Mouse (Mus musculus): Measurements from ENCODE around the gene Nrip1.
A peak's percentile ranks its signal among the peaks of the same experiment; 100 is the strongest.

Gene Nrip1

GRCm38 (mm10) chr16:76344030-76344429 lies 29.6 kb downstream of the Nrip1 start:
- DNase-seq: no peak

- peak; percentile 58 for DNase-seq
These were observed 32.0 kb downstream of the Nrip1 start for GRCm38 (mm10) chr16:76341636-76342035.

GRCm38 (mm10) chr16:76339256-76339655 lies 34.4 kb downstream of the Nrip1 start:
- no peak for DNase-seq

- DNase-seq: no peak
These were observed 36.3 kb downstream of the Nrip1 start for GRCm38 (mm10) chr16:76337351-76337750.

DNA sequence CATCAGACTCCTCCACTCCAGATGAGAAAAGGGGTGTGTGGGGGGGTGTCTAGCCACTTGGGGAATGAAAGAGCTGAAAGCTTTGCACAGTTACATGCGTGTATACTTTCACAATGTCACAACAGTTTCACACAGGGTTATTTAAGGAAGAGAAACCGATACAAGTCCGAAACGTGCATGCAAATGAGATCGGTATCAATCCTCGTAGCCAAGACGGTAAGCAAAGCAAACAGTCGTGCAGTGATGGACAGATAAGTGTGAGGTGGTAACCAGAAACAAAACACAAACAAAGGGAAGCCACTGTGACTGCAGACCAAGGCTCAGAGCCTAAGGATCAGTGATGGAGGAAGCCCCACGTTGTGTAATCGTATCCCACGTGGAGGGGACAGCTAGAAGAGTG lies 36.7 kb downstream of the Nrip1 start:
- DNase-seq: no peak

DNA sequence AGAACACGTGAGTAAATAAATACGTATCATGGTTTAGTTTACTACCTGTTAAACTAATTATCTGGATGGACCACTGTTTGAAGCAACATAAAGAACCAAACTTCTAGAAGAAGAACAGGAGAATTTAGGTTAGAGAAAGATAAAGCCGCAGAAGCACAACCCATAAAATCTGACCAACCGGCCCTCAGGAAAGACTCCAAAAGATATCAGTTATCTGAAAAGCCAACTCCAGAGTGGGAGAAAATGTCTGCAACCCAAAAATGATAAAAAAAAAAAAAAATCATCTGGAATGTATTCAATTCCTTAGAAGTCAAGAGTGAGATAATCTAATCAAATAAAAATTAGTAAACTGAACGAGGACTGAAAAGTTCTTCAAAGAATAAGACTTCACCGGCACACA lies 37.7 kb downstream of the Nrip1 start:
- DNase-seq: no peak

DNA sequence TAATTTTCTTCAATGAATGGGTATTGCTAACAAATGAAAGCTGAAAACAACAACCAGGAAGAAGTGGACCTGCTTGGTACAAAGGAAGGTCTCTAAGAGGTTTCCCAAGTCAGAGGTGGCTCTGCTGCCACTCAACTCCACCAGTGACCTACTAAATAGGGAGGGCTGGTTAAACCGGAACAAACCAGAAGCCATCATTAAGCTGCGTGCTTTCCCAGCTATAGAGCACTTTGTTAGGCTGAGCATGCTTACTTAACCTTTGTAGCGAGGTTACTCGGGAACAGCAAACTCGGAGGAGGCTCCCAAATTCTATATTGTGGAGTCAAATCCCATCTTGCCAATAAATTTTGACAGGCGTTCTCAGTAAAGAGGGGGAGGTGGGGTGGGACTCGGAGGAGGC lies 41.5 kb downstream of the Nrip1 start:
- peak; percentile 36 for DNase-seq

- DNase-seq: no peak
These were observed 42.4 kb downstream of the Nrip1 start for GRCm38 (mm10) chr16:76331231-76331630.

DNA sequence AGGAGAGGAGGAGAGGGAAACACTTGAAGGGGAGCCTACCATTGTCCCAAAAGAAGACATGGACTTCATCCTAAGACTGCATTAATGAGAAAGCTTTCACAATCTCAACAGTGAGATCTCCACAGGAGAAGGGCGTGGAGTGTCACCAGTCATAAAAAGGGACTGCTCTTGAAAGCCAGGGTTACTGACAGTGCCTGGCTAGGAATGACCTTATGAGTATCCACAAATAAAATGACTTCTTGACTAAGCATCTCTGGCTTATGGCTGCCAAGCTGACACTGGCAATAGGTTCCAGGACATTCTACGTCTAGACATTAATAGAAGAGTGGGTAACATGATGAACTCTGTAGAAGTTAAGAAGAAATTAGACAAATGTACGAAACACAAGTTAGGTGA lies 48.3 kb downstream of the Nrip1 start:
- no peak for DNase-seq

GRCm38 (mm10) chr16:76324411-76325314 lies 49.0 kb downstream of the Nrip1 start:
- DNase-seq: no peak

DNA sequence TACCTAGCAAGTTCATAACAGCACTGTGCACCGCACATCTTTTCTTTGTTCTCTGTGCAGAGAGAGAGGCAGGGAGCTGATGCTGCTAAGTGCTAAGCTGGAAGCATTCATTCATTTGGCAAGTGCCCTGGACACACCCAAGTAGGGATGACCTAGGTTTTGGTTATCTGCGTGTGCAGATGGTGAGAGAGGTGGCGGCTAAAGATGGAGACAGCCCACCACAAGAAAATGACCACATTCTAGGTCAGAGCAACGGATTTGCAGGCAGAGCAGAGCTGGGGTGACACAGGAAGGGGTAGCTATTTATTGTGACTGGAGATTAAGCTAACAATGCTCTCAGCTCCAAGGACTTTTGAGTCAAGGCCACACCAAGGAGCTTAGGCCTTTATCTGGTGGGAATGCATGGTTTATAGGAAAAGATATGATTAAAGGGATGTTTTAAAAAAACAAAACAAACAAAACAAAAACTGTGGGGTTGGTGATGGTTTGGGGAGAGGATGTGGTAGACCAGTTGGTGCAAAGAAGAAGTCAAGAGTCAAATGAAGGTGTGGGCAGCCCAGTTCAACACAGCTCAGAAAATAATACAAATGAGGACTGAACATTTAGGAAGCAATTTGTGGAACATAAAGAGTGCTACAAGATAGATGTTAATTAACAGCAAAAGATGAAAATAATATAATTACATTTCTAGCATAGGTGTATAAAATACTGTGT lies 49.9 kb downstream of the Nrip1 start:
- no peak for DNase-seq

DNA sequence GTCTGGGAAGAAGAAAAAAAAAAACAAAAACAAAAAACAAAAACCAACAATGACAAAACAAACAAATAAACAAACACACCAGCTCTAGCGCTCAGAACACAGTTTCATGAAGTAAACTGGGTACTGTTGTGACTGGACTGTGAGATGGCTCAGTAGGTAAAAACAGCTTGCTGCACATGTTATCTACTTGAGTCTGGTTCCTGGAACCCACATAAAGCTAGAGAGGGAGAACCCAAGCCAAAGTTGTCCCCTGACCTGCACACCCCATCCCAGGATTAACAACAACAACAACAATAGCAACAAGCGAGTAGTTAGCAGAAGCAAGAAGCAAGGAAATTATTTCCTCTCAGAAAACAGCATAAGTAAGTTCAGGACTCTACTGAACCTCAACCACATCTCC lies 50.5 kb downstream of the Nrip1 start:
- no peak for DNase-seq

GRCm38 (mm10) chr16:76321527-76322165 lies 52.0 kb downstream of the Nrip1 start:
- peak; percentile 75 for DNase-seq

- DNase-seq: no peak
These were observed 53.5 kb downstream of the Nrip1 start for GRCm38 (mm10) chr16:76320118-76320473.

DNA sequence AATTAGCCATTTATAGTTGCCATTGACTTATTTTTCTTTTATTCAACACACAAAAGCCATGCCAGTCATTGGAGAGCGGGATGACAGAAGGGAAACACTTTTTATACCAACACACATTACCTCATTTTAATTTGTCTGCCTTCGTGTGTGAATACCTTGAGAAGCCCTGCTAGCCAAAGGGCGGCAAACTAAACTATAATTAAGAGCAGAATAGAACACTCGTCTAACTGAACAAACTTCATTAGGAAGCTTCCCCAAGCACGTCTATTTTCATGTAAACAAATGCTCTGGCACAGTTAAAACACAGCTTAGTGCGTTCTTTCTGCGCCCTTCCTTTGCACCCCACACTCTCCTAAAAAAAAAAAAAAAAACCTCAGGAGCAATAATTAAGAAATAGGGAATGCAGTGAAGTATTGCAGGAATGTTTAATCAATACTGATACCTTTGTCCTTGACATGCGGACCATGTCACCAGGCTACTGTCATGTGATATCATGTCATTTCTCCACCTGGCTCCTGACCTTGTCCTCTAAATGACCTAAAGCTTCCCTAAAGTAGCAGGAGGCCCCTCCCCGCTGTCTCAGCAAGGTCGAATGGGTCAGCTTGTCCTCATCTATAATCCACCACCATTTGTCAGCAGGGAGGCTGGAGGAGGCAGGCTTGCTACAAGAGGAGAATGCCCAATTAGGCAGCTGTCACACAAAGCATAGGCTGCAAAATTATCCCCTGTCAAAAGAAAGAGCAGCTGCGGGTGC lies 54.1 kb downstream of the Nrip1 start:
- peak; percentile 56 for DNase-seq

- no peak for DNase-seq
These were observed 55.2 kb downstream of the Nrip1 start for GRCm38 (mm10) chr16:76318331-76318922.

DNA sequence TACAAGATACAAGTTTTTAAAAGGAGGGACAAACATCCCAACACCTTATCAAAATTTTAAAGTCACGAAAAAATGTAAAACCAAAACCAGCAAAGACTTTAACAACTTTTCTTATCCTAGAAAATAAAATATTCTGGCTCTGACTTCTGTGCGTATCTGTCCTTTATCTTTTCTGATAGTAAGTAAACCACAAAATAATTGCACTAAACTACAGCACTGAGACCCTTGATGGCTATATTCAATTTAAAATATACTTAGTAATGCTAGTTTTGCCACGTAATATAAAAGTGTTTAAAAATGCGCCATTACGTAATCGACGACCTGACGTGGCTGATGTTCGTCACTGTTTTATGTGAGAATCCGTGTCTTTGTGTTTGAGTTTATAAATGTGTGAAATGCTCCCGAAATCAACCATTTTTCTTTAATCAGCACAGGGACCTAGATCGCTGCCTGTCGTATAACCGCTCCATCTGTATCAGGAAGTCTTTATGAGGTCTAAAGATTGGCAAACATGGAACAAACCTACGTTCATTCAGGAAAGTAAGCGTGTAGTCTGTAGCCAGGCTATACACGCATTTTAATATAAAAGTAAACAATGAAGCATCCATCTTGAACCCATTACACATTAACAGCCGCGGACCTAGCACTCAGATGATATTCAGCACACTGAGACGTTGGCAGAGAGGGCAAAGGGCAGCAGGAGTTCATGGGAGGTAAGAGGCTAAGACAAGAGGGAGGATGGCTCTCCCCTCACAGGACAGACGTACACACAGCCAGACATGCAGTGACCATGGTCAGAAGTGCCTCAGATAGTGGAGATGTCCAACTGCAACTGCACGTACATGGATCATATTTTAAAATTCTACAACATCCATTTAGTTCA lies 56.4 kb downstream of the Nrip1 start:
- DNase-seq: peak; percentile 55

GRCm38 (mm10) chr16:76315642-76316041 lies 58.0 kb downstream of the Nrip1 start:
- DNase-seq: no peak

DNA sequence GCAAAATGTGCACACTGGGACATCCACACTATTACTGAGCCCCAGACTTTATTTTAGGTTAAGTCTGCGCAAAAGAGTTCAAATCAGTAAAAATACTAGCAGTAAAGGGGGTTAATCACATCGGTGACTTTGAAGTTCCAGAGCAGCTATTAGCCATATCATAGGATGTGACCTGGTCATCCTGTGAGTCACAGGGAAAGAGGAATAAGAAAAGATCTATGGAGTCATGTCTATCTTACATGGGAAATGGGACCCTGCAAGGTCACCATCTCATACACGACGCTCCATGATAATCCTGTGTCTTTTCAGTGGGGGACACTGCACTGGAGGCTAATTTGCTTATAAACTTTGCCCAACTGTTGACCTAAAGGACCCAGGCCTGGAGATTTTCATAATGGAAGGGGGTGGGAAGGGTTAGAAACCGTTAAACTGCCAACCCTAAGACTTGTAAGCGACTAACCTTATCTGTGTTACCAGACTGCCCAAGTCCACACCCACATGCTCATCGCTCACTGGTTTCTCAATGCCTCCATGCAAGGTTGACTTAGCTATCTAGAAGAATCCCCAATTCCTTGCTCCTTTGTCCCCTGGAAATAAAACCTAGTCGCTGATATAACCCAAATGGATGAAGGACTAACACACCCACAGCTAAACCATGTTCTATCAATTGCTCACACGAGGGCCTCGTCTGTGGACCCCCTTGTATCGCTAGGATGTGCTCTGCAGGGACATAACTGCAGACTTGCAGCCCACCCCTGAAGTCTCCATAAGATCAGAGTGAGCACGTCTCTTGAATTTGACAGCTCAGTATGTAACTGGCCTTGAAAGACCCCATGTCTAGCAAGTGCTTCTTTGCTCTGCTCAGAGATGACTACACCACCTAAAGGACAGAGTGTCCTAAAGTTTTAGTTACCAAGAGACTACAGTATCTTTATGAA lies 59.3 kb downstream of the Nrip1 start:
- no peak for DNase-seq

- no peak for DNase-seq
These were observed 60.7 kb downstream of the Nrip1 start for GRCm38 (mm10) chr16:76312887-76313420.
